Mouse (Mus musculus) kidney, embryonic 16.5 days (tissue): ENCODE results near the gene A530084C06Rik. TPM values are rescaled to one million over a fixed set of nuclear protein-coding genes. Genes with fewer than 3 reads are reported as not detected.

Experiments
- ATAC-seq: fragments of 200-750 bp; cut with Nextera tagmentation; 2 replicates; pipeline ENCODE4 v1.8.0; 2017; ENCODE audit warnings: moderate TSS enrichment; ENCODE audit not compliant: low FRiP score, low TSS enrichment
- H3K27ac ChIP-seq: fragments of 300-500 bp; sonication (generic); 2 replicates; pipeline ENCODE4 v1.5.1; 2014; ENCODE audit warnings: low read length
- H3K27me3 ChIP-seq: fragments of 300-500 bp; sonication (generic); 2 replicates; pipeline ENCODE4 v1.6.1; 2014; ENCODE audit warnings: low read length, control low read depth, mixed read lengths; ENCODE audit not compliant: insufficient read depth
- H3K36me3 ChIP-seq: fragments of 300-500 bp; sonication (generic); 2 replicates; pipeline ENCODE4 v1.6.1; 2014; ENCODE audit warnings: low read length, control low read depth, mixed read lengths; ENCODE audit not compliant: insufficient read depth
- H3K4me1 ChIP-seq: fragments of 300-500 bp; sonication (generic); 2 replicates; pipeline ENCODE4 v1.6.1; 2014; ENCODE audit warnings: low read length, control low read depth, mixed read lengths; ENCODE audit not compliant: insufficient read depth
- H3K4me2 ChIP-seq: fragments of 300-500 bp; sonication (generic); replicated peaks from 2 replicates; pipeline ENCODE4 v1.6.1; 2014; ENCODE audit warnings: low read depth, low read length
- H3K4me3 ChIP-seq: fragments of 300-500 bp; sonication (generic); 2 replicates; pipeline ENCODE4 v1.5.1; 2014; ENCODE audit warnings: mild to moderate bottlenecking, low read length
- H3K9ac ChIP-seq: fragments of 300-500 bp; sonication (generic); replicated peaks from 2 replicates; pipeline ENCODE4 v1.6.1; 2014; ENCODE audit warnings: low read length
- H3K9me3 ChIP-seq: fragments of 300-500 bp; sonication (generic); 2 replicates; pipeline ENCODE4 v1.6.1; 2016; ENCODE audit warnings: low read length, control low read depth
- WGBS: fragments of 180-500 bp; shearing (Covaris S2); extraction: QIAGEN DNeasy Blood & Tissue Kit; methylation state at CpG from one replicate; pipeline ENCODE4 v1.1.7; 2014; 5-methylcytosine and 5-hydroxymethylcytosine counted together
- polyA plus RNA-seq: library from polyadenylated mRNA; unstranded; fragments of >200 nt; fragmentation: Nextera tagmentation; extraction: Ambion mirVana; gene quantifications from 2 replicates; pipeline ENCODE4 v1.2.1, GENCODE M21; 2015

Gene A530084C06Rik
- not detected in 2 replicates for polyA plus RNA-seq

DNA sequence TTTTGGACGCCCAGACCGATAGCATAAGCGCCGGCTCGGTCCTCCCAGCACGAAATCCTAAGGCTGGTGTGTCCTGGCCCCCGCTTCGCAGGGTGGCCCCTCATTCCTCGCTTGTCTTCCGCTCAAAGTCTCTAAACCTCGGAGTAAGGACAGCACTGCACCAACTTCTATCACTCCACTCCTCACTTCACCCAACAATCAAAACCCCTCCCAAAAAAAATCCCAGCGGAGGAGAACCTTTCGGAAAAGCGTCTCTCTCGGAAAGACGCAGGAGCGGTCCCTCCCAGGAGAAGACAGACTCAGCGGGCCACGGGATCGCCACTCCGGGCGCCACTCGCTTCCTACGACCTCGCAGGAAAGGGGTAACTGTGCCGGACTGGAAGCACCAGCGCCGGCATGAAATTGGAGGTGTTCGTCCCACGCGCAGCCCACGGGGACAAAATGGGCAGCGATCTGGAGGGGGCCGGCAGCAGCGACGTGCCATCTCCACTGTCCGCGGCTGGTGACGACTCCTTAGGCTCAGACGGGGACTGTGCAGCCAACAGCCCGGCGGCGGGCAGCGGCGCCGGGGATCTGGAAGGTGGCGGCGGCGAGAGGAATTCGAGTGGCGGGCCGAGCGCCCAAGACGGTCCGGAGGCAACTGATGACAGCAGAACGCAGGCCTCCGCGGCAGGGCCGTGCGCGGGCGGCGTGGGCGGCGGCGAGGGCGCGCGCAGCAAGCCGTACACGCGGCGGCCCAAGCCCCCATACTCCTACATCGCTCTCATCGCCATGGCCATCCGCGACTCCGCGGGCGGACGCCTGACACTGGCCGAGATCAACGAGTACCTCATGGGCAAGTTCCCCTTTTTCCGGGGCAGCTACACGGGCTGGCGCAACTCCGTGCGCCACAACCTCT lies at the start of gene A530084C06Rik:
Gene A530084C06Rik, minus strand, starts transcription at position 813 of the 898 bp plus-strand sequence.
- peak; percentile 32; the same call in 1 of the 2 replicates for ATAC-seq
- peaks cover 97% of the 10 kb centered on the region for H3K27me3 ChIP-seq
- 2% methylated on average over 77 of the region's 88 CpGs for WGBS
- peak within 1 kb of the TSS; percentile 56; the same call in 1 of the 2 replicates for H3K27ac ChIP-seq
- H3K9me3 ChIP-seq: no peaks in the 10 kb centered on the region
- H3K9ac ChIP-seq: peak within 1 kb of the TSS; percentile 63
- peak within 1 kb of the TSS; percentile 100 for H3K4me2 ChIP-seq
- H3K4me1 ChIP-seq: peaks cover 31% of the 10 kb centered on the region
- peak within 1 kb of the TSS; percentile 65 for H3K4me3 ChIP-seq
- no peaks in the 10 kb centered on the region for H3K36me3 ChIP-seq

DNA sequence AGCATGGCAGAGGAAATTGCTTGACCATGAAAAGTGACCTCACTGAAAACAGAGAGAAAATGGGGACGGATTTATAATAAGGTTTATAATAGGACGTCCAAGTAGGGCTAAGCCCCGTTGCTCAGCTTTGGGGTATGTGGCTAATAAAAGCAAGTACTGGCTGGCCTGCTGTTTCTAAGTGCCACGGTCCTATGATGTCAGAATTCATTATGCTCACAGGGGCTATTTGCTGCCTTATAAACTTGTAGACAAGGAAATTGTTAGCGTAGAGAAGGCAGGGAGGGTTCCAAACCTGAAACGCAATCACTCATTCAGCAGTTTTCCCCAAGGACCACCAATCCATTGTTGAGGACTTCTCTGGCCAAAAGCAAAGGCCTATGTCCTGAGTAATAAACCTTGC lies 44.8 kb upstream of the A530084C06Rik start:
- 70% methylated on average over 6 of the region's 6 CpGs for WGBS
- no peak overlapping the region for H3K4me2 ChIP-seq

DNA sequence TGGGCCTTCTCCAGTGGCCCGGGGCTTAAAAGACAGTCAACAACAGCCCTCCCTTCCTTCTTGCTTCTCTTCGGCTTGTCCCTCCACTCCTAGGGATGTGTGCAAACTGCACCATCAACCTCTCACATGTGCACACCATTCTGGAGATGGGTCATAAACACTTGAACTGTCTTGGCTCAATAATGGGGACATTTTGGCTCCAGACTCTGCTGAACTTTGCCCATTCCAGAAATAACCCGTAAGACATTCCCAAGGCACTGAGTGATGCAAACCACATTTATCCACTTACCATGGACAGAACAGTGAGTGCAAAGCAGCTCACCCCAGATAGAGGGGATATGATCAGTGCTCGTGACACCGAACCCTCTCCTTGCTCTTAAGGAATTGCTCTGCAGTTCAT lies 40.4 kb upstream of the A530084C06Rik start:
- no peak overlapping the region for H3K4me2 ChIP-seq
- no peaks in the 10 kb centered on the region for H3K27me3 ChIP-seq
- 79% methylated on average over 5 of the region's 5 CpGs for WGBS
- H3K4me3 ChIP-seq: no peak overlapping the region
- no peaks in the 10 kb centered on the region for H3K36me3 ChIP-seq
- ATAC-seq: no peak
- H3K27ac ChIP-seq: no peak overlapping the region
- no peak overlapping the region for H3K9ac ChIP-seq
- no peaks in the 10 kb centered on the region for H3K4me1 ChIP-seq
- no peaks in the 10 kb centered on the region for H3K9me3 ChIP-seq

More for the DNA sequence above, 44.8 kb upstream of the A530084C06Rik start:
- no peak overlapping the region for H3K9ac ChIP-seq
- no peaks in the 10 kb centered on the region for H3K9me3 ChIP-seq
- no peaks in the 10 kb centered on the region for H3K4me1 ChIP-seq
- peaks cover 8% of the 10 kb centered on the region for H3K27me3 ChIP-seq
- H3K36me3 ChIP-seq: no peaks in the 10 kb centered on the region
- ATAC-seq: no peak
- H3K27ac ChIP-seq: no peak overlapping the region
- no peak overlapping the region for H3K4me3 ChIP-seq

DNA sequence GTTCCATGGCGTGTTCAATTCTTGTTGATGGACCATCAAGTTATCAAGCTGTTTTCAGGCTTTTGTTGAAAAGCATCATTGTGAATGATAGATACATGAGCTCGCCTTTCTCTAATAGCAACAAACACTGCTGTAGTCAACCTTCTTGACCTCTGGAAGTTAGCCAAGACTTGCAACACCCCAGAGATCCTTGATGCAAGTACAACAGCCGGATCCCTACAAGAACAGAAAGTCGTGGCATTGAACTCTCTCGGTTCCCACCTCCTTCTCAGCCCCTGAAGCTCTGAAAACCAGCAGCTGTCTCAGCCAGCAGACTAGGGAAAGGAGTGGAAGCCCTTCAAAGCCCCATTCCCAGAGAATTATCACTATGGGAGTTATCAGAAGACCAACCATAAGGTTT lies 28.2 kb upstream of the A530084C06Rik start:
- no peak overlapping the region for H3K9ac ChIP-seq
- H3K4me2 ChIP-seq: no peak overlapping the region
- WGBS: 55% methylated on average over 5 of the region's 5 CpGs
- no peak overlapping the region for H3K4me3 ChIP-seq
- H3K9me3 ChIP-seq: no peaks in the 10 kb centered on the region
- H3K36me3 ChIP-seq: no peaks in the 10 kb centered on the region
- H3K27me3 ChIP-seq: no peaks in the 10 kb centered on the region
- H3K27ac ChIP-seq: no peak overlapping the region
- no peak for ATAC-seq
- H3K4me1 ChIP-seq: no peaks in the 10 kb centered on the region

DNA sequence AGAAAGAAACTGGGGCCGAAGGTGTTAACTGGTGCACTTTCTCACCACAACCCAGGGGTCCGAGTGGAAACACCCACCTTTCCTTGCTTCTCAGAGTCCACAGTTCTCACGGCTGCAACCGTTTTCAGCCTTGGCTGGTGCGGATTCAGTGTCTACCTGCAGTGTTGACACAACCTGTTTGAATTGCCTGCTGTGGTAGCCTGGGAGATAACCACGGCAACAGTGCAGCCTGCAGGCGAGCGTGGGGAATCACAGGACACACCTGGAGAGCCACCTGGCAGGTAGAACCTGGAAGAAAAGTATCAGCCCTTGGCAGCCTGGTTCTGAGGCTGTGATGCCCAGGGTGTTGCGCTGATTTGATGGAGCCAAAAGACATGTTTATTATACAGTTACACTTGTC lies 20.7 kb upstream of the A530084C06Rik start:
- Histone ChIP-seq H3K9ac (no peak overlapping the region), H3K27me3 (peaks cover 4% of the 10 kb centered on the region; the same call in 1 of the 2 replicates), H3K4me1 (peaks cover 6% of the 10 kb centered on the region; the same call in 1 of the 2 replicates), H3K9me3 (no peaks in the 10 kb centered on the region), H3K4me3 (no peak overlapping the region), H3K4me2 (no peak overlapping the region), H3K36me3 (no peaks in the 10 kb centered on the region), H3K27ac (no peak overlapping the region)
- 59% methylated on average over 9 of the region's 9 CpGs for WGBS
- ATAC-seq: no peak

DNA sequence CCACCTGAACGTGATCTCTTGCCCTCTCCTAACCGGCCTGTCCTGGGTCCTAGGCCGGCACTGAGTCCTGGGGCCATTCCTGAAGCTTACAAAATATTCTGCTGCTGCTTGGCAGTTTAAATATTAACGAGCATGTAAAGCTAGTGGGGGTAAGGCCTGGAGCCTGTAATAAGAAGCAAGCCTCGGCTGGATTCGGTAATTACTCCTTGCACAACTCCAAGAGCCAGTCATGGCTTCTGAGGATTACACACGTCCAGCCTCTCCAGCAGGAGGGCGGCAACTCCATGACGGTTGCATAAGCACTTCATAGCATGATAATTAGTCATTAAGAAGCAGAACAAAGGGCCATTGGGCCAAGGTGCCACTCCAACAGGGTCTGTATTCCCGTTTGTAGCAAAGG lies 19.3 kb upstream of the A530084C06Rik start:
- 49% methylated on average over 10 of the region's 10 CpGs for WGBS
- no peak overlapping the region for H3K4me3 ChIP-seq
- H3K4me2 ChIP-seq: no peak overlapping the region
- ATAC-seq: peak; percentile 96
- H3K36me3 ChIP-seq: no peaks in the 10 kb centered on the region
- H3K27ac ChIP-seq: peak overlapping the region; percentile 16; the same call in 1 of the 2 replicates
- H3K27me3 ChIP-seq: peaks cover 4% of the 10 kb centered on the region; the same call in 1 of the 2 replicates
- H3K4me1 ChIP-seq: peaks cover 6% of the 10 kb centered on the region; the same call in 1 of the 2 replicates
- no peak overlapping the region for H3K9ac ChIP-seq
- H3K9me3 ChIP-seq: no peaks in the 10 kb centered on the region

DNA sequence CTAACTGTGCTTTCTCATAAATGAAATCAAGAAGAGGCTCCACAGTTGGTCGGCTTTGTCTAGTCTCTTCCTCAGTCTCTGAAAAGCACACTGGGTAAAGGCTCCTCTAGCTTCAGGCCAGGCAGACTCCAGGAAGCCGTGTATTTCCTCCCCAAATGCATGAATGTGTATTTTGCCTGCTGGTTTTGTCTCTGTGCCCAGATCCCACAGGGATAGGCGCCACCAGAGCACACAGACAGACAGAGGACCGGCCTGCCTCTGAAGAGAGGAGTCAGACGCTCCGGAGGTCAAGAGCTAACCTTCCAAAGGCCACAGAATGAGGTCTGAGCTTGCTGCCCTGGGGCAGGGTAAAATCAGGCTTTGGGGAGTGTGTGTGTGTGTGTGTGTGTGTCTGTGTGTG lies 18.4 kb upstream of the A530084C06Rik start:
- H3K4me3 ChIP-seq: no peak overlapping the region
- H3K9ac ChIP-seq: no peak overlapping the region
- H3K4me1 ChIP-seq: peaks cover 6% of the 10 kb centered on the region; the same call in 1 of the 2 replicates
- WGBS: 22% methylated on average over 6 of the region's 6 CpGs
- no peaks in the 10 kb centered on the region for H3K9me3 ChIP-seq
- no peak overlapping the region for H3K27ac ChIP-seq
- no peak for ATAC-seq
- no peaks in the 10 kb centered on the region for H3K36me3 ChIP-seq
- no peak overlapping the region for H3K4me2 ChIP-seq
- H3K27me3 ChIP-seq: peaks cover 4% of the 10 kb centered on the region; the same call in 1 of the 2 replicates

DNA sequence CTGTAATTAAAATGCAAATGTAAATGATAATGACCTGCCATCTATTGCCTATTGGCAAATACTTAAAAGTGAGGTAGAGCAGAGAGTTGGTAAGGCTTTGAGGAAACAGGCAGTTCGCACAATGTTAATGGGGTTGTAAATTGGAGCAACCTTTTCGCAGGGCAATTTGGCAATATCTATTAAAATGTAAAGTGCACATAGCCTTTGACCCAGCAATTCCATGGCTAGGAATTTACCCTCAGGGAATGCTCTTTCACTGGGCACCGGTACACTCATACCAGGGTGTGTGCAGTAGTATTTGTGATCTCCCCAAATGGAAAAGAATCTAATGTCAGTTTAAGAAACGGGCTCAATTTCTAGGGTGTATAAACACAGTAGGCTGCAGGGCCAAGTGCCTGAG lies 17.6 kb upstream of the A530084C06Rik start:
- peaks cover 4% of the 10 kb centered on the region; the same call in 1 of the 2 replicates for H3K27me3 ChIP-seq
- no peak overlapping the region for H3K4me3 ChIP-seq
- H3K4me1 ChIP-seq: peaks cover 6% of the 10 kb centered on the region; the same call in 1 of the 2 replicates
- H3K36me3 ChIP-seq: no peaks in the 10 kb centered on the region
- 37% methylated on average over 4 of the region's 4 CpGs for WGBS
- ATAC-seq: no peak
- H3K9me3 ChIP-seq: no peaks in the 10 kb centered on the region
- no peak overlapping the region for H3K9ac ChIP-seq
- no peak overlapping the region for H3K4me2 ChIP-seq
- no peak overlapping the region for H3K27ac ChIP-seq

DNA sequence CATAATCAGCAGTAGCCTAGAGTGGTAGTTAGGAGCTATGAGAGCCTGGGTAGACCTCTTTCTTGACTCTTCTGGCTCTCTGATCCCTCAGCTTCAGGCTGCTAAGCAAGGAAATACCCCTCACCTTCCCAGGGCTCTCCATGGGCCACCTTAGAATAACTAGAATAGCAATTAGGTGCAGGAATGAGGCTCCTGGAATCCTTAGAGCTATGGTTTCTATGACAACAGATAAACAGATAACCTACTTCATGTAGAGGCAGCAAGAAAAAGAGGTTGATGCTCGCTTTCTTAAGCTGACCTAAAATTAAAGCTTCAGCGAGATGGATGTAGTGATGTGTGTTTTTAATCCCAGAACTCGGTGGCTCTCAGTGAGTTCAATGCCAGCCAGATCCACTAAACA lies 15.5 kb upstream of the A530084C06Rik start:
- Histone ChIP-seq H3K36me3 (no peaks in the 10 kb centered on the region), H3K4me1 (peaks cover 6% of the 10 kb centered on the region; the same call in 1 of the 2 replicates), H3K9me3 (no peaks in the 10 kb centered on the region), H3K4me3 (no peak overlapping the region), H3K27ac (no peak overlapping the region), H3K4me2 (no peak overlapping the region), H3K9ac (no peak overlapping the region), H3K27me3 (peaks cover 2% of the 10 kb centered on the region; the same call in 1 of the 2 replicates)
- ATAC-seq: no peak
- WGBS: 74% methylated on average over 3 of the region's 3 CpGs
